Mouse (Mus musculus): ENCODE results near the gene Rnf150. TPM values are rescaled to one million over a fixed set of nuclear protein-coding genes. Genes with fewer than 3 reads are reported as not detected.

Rnf150 gene
- total and polyA plus RNA-seq, 3 experiments = not detected

GRCm38 (mm10) chr8:83035141-83035540, 172.0 kb downstream of the Rnf150 start:
- no peak for TF ChIP-seq E2F4 (IDR thresholded peaks at IDR 0.05; ENCODE audit: borderline replicate concordance, low read depth, low read length)
- TF ChIP-seq MAFK (IDR thresholded peaks at IDR 0.05; ENCODE audit: borderline replicate concordance, low read depth, low read length) = no peak
- no peak for TF ChIP-seq NELFE (IDR thresholded peaks at IDR 0.05; ENCODE audit: low read depth, low read length)
- TF ChIP-seq MAX (IDR thresholded peaks at IDR 0.05; ENCODE audit: low read length) = no peak
- no peak for TF ChIP-seq EP300 (IDR thresholded peaks at IDR 0.05; ENCODE audit: low read depth in 1 of 2, low read length in 2 of 2)
- TF ChIP-seq GABPA (IDR thresholded peaks at IDR 0.05; ENCODE audit: low read depth, low read length) = no peak
- no peak for TF ChIP-seq RCOR1 (IDR thresholded peaks at IDR 0.05; ENCODE audit: low read depth, low read length)
- no peak for TF ChIP-seq BHLHE40 (IDR thresholded peaks at IDR 0.05; ENCODE audit: borderline replicate concordance, low read depth, low read length)
- no peak for TF ChIP-seq CTCF (IDR thresholded peaks at IDR 0.05 in 2 of 3, conservative IDR thresholded peaks at IDR 0.05 in 1 of 3; ENCODE audit: control insufficient read depth in 1 of 3, insufficient read depth in 1 of 3, low read depth in 2 of 3, low read length in 3 of 3, poor library complexity in 1 of 3, severe bottlenecking in 1 of 3)
- TF ChIP-seq JUND (IDR thresholded peaks at IDR 0.05; ENCODE audit: low read depth, low read length) = no peak
- TF ChIP-seq ZNF384 (IDR thresholded peaks at IDR 0.05; ENCODE audit: low read depth, low read length) = no peak
- no peak for TF ChIP-seq NRF1 (IDR thresholded peaks at IDR 0.05; ENCODE audit: insufficient read depth, low read depth, low read length, poor library complexity, severe bottlenecking)
- TF ChIP-seq MEF2A (IDR thresholded peaks at IDR 0.05; ENCODE audit: extremely low read depth, insufficient replicate concordance, low read depth, low read length, poor library complexity, severe bottlenecking) = no peak
- TF ChIP-seq CHD2 (IDR thresholded peaks at IDR 0.05; ENCODE audit: low read length) = no peak
- no peak for TF ChIP-seq MYB (IDR thresholded peaks at IDR 0.05; ENCODE audit: low read depth, low read length)
- TF ChIP-seq MAZ (IDR thresholded peaks at IDR 0.05; ENCODE audit: low read depth, low read length) = no peak
- TF ChIP-seq KAT2A (conservative IDR thresholded peaks at IDR 0.05; ENCODE audit: low read depth, low read length) = no peak

GRCm38 (mm10) chr8:83036521-83037166, 173.5 kb downstream of the Rnf150 start:
- no peak for DNase-seq (ENCODE audit: low read depth, low spot score)

More at GRCm38 (mm10) chr8:83035141-83035540, 172.0 kb downstream of the Rnf150 start:
- Histone ChIP-seq H3K9me3 (replicated peaks; ENCODE audit: insufficient read depth, low read length) (no peaks in the 10 kb centered on the region), H3K36me3 (ENCODE audit: control insufficient read depth in 1 of 2, insufficient read depth in 2 of 2, low read length in 2 of 2) (no peaks in the 10 kb centered on the region), H3K4me3 (ENCODE audit: control insufficient read depth in 1 of 2, insufficient read depth in 1 of 2, low read depth in 2 of 2, low read length in 2 of 2) (no peak overlapping the region), H3K4me1 (ENCODE audit: control insufficient read depth in 1 of 2, insufficient read depth in 2 of 2, low read length in 2 of 2) (no peaks in the 10 kb centered on the region), H3K79me2 (ENCODE audit: control insufficient read depth, insufficient read depth, low read length, poor library complexity) (no peaks in the 10 kb centered on the region), H3K27ac (ENCODE audit: control insufficient read depth, low read depth, low read length) (no peak overlapping the region), H3K9ac (ENCODE audit: control insufficient read depth, low read depth, low read length, poor library complexity, severe bottlenecking) (no peak overlapping the region), H3K27me3 (ENCODE audit: control insufficient read depth in 1 of 2, insufficient read depth in 2 of 2, low read length in 2 of 2) (no peaks in the 10 kb centered on the region)
- DNase-seq (ENCODE audit: low read depth, low spot score) = no peak

More at GRCm38 (mm10) chr8:83036521-83037166, 173.5 kb downstream of the Rnf150 start:
- no peak overlapping the region for H3K27ac ChIP-seq (ENCODE audit: control insufficient read depth, low read depth, low read length)
- H3K79me2 ChIP-seq (ENCODE audit: control insufficient read depth, insufficient read depth, low read length, poor library complexity) = no peaks in the 10 kb centered on the region
- no peak overlapping the region for H3K4me3 ChIP-seq (ENCODE audit: control insufficient read depth in 1 of 2, insufficient read depth in 1 of 2, low read depth in 2 of 2, low read length in 2 of 2)
- no peaks in the 10 kb centered on the region for H3K27me3 ChIP-seq (ENCODE audit: control insufficient read depth in 1 of 2, insufficient read depth in 2 of 2, low read length in 2 of 2)
- no peaks in the 10 kb centered on the region for H3K9me3 ChIP-seq (replicated peaks; ENCODE audit: insufficient read depth, low read length)
- H3K9ac ChIP-seq (ENCODE audit: control insufficient read depth, low read depth, low read length, poor library complexity, severe bottlenecking) = no peak overlapping the region
- no peaks in the 10 kb centered on the region for H3K36me3 ChIP-seq (ENCODE audit: control insufficient read depth in 1 of 2, insufficient read depth in 2 of 2, low read length in 2 of 2)
- no peaks in the 10 kb centered on the region for H3K4me1 ChIP-seq (ENCODE audit: control insufficient read depth in 1 of 2, insufficient read depth in 2 of 2, low read length in 2 of 2)
- TF ChIP-seq HCFC1 (IDR thresholded peaks at IDR 0.05; ENCODE audit: low read depth, low read length) = no peak
- TF ChIP-seq RAD21 (IDR thresholded peaks at IDR 0.05; ENCODE audit: low read depth, low read length) = no peak
- no peak for TF ChIP-seq CHD1 (IDR thresholded peaks at IDR 0.05; ENCODE audit: low read depth, low read length)
- no peak for TF ChIP-seq USF2 (IDR thresholded peaks at IDR 0.05; ENCODE audit: borderline replicate concordance in 1 of 2, insufficient read depth in 1 of 2, low read depth in 1 of 2, low read length in 2 of 2)
- TF ChIP-seq TBP (IDR thresholded peaks at IDR 0.05; ENCODE audit: low read depth, low read length) = no peak
- no peak for TF ChIP-seq BHLHE40 (IDR thresholded peaks at IDR 0.05; ENCODE audit: borderline replicate concordance, low read depth, low read length)
- no peak for TF ChIP-seq POLR2AphosphoS5 (IDR thresholded peaks at IDR 0.05; ENCODE audit: borderline replicate concordance, low read depth, low read length)
- TF ChIP-seq MXI1 (IDR thresholded peaks at IDR 0.05; ENCODE audit: low read depth, low read length) = no peak

Data from MEL (cell line).